Mouse (Mus musculus): Measurements from ENCODE around the gene Fbxo24.

DNA sequence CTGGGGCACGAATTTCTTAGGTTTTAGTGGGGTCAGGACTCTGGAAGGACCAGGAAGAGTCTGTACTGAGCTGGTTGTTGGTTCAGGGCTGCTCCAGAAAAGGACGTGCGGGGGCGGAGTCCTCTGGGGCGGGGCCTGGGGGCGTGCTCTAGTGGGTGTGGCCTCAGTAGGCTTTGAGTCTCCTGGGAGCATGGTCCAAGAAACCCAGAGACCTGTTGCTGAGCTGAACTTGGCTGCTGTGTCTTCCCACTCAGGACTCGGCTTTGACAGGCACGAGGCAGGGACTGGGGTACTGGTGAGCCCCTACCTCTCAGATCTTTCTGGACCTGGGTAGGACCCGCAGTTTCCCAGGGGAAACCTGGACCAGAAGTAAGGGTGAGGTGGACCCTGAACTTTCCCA, 59.1 kb downstream of the Fbxo24 start, which contains the start of gene Tfr2:
- no peak for TF ChIP-seq CTCF (conservative IDR thresholded peaks at IDR 0.05 in 1 of 2, IDR thresholded peaks at IDR 0.05 in 1 of 2; ENCODE audit: low read depth in 2 of 2, low read length in 2 of 2)
- no peak for TF ChIP-seq ZC3H11A (IDR thresholded peaks at IDR 0.05; ENCODE audit: low read depth, low read length)
- TF ChIP-seq RAD21 (IDR thresholded peaks at IDR 0.05; ENCODE audit: low read depth, low read length), result no peak
- no peak for TF ChIP-seq RCOR1 (conservative IDR thresholded peaks at IDR 0.05; ENCODE audit: low read depth, low read length)
- TF ChIP-seq EP300 (IDR thresholded peaks at IDR 0.05; ENCODE audit: low read length), result no peak
- no peak for TF ChIP-seq JUND (conservative IDR thresholded peaks at IDR 0.05; ENCODE audit: low read depth, low read length)

Data from CH12.LX (cell line).